8 mouse cellular contexts compared by ENCODE assay signal in the genomic region with DNA sequence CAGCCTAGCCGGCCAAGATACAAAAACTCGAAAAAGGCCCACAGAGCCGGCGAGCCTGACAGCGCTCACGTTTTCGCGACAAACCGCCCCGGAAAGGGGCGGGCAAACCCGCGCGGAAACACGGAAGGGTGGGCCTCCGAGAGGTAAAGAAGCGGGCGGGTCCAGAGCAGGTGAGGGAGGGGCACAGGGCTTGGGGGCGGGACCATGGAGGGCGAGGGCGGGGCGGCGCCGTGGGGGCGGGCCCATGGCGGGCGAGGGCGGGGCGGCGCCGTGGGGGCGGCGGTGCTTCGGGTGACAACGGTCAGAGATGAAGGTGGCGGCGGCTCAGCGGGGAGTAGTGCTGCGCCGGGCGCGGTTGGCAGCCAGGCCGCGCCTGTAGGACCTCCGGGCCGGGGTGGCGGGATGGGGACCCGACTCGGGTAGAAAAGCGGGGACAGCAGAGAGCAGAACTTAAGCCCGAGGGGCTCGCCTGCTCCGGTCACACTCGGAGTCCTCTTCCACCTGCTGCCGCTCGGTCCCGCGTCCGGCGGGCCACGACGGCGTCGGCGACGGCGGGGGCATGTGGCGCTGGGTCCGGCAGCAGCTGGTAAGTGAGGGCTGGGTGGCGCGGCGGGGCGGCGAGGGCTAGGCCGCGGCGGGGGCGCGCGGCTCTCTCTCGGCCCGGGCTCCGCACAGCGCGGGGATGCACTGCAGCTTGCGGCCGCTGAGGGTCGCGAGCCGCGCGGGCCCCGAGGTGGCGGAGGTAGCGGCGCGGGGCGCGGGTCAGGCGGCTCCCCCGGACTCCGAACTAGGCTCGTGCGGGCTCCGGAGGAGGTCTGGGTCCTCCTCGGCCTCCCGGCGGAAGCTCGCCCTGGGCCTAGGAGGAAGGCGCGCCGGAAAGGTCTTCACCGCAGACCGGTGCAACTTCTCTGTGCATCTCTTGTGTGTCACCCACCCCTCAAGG. TPM values are rescaled to one million over a fixed set of nuclear protein-coding genes. Genes with fewer than 3 reads are reported as not detected.
DNase-seq lines count a peak whose midpoint lies in the region; ATAC-seq lines count a peak whose summit lies in the region.

Atp11b (plus strand) TSS at position 282 of the 943 bp plus-strand sequence.

- no peaks in the 10 kb centered on the region for H3K9me3 ChIP-seq in hindbrain, embryonic 11.5 days (ENCODE audit: control insufficient read depth, low read length)

- peak within 1 kb of the TSS; percentile 60 for H3K4me3 ChIP-seq in hindbrain, embryonic 11.5 days (ENCODE audit: low read depth, low read length)

- WGBS in hindbrain, embryonic 11.5 days: under 1% methylated on average over 79 of the region's 114 CpGs

- H3K4me2 ChIP-seq in hindbrain, embryonic 11.5 days (replicated peaks; ENCODE audit: low read depth, low read length): peak within 1 kb of the TSS; percentile 35

- H3K27ac ChIP-seq in hindbrain, embryonic 11.5 days (ENCODE audit: low read depth, low read length): peak within 1 kb of the TSS; percentile 70

- H3K27me3 ChIP-seq in hindbrain, embryonic 11.5 days (ENCODE audit: control insufficient read depth, insufficient read depth, low read length): no peaks in the 10 kb centered on the region

- DNase-seq in Muller cell, postnatal 12 days (ENCODE audit: inconsistent ontology term): peak; percentile 90
- DNase-seq in cerebellum, adult 9-10 months: peak; percentile 79
- peak; percentile 19 to 59 for DNase-seq in frontal cortex, adult 2 months (ENCODE audit: extremely low spot score in 1 of 2, low spot score in 1 of 2)
- DNase-seq in hindbrain, embryonic 11.5 days (ENCODE audit: low spot score): peak; percentile 84
- peak; percentile 61 to 65 for DNase-seq in layer of hippocampus, postnatal 25 days (ENCODE audit: extremely low spot score in 1 of 2, low spot score in 1 of 2)
- DNase-seq in lung, postnatal 25 days (ENCODE audit: low spot score): peak; percentile 80
- peak; percentile 82 for DNase-seq in retina, embryonic 14.5 days (ENCODE audit: low spot score)
- peak; percentile 92 for DNase-seq in thymus, postnatal 4 days

- peak; percentile 95 for ATAC-seq in hindbrain, embryonic 11.5 days (ENCODE audit: low FRiP score)

- no peaks in the 10 kb centered on the region for H3K36me3 ChIP-seq in hindbrain, embryonic 11.5 days (ENCODE audit: control insufficient read depth, insufficient read depth, low read length)

- H3K4me1 ChIP-seq in hindbrain, embryonic 11.5 days (replicated peaks; ENCODE audit: control insufficient read depth, insufficient read depth, low read length): no peaks in the 10 kb centered on the region

- peak within 1 kb of the TSS; percentile 70 for H3K9ac ChIP-seq in hindbrain, embryonic 11.5 days (ENCODE audit: low read depth, low read length)

RNA-seq across cellular contexts. Expression of gene Atp11b, which starts in this region (rescaled TPM):
- polyA plus RNA-seq in frontal cortex, adult 2 months (2012; rRNA removed): 226 and 256 TPM in 2 replicates
- 30.0 and 30.2 TPM in 2 replicates for polyA plus RNA-seq in hindbrain, embryonic 11.5 days (2014; fragmentation: Nextera tagmentation; extraction: Ambion mirVana)
- 10 to 100 TPM; 74.2 to 89.9 TPM for total RNA-seq in layer of hippocampus, postnatal 25 days (2021)

Comparison
In these comparisons a context has a peak if more than half of its experiments do, and no peak if none do; other contexts are left out.
1. Peak in every context shown above with its lines: DNase-seq, ATAC-seq, H3K4me3 ChIP-seq and H3K27ac ChIP-seq.
2. DNase-seq: peak in every context shown above with its lines; median percentile 92 in thymus, postnatal 4 days; 90 in Muller cell, postnatal 12 days; 84 in hindbrain, embryonic 11.5 days; 82 in retina, embryonic 14.5 days; 80 in lung, postnatal 25 days; 79 in cerebellum, adult 9-10 months; 63 in layer of hippocampus, postnatal 25 days; 39 in frontal cortex, adult 2 months.